ENCODE assay signal across 14 mouse cellular contexts in genomic region chr4:134581365-134581764, GRCm38 (mm10). TPM values are rescaled to one million over a fixed set of nuclear protein-coding genes. Genes with fewer than 3 reads are reported as not detected.
DNase-seq lines count a peak whose midpoint lies in the region; ATAC-seq lines count a peak whose summit lies in the region.
"Had no signal": no experiment of that assay in that cellular context is flagged by ENCODE, and none has a peak within 500 bp of the region (broad histone marks: within the 10 kb centered on the region; RNA-seq: fewer than 3 reads in every experiment).

No protein-coding gene starts in this region.

- H3K27me3 ChIP-seq in embryonic facial prominence, embryonic 13.5 days: no peaks in the 10 kb centered on the region
- no peaks in the 10 kb centered on the region for H3K27me3 ChIP-seq in forebrain, embryonic 13.5 days
- no peaks in the 10 kb centered on the region for H3K27me3 ChIP-seq in hindbrain, embryonic 16.5 days (replicated peaks; ENCODE audit: control insufficient read depth, insufficient read depth, low read length)

- H3K9ac ChIP-seq in embryonic facial prominence, embryonic 13.5 days: 0 out of 2 replicates have a peak overlapping the region, but pooled peaks have one; percentile 6
- no peak overlapping the region for H3K9ac ChIP-seq in forebrain, embryonic 13.5 days
- H3K9ac ChIP-seq in hindbrain, embryonic 16.5 days (ENCODE audit: low read depth, low read length): no peak overlapping the region
- H3K9ac ChIP-seq: lung, embryonic 14.5 days had no signal

- ATAC-seq in embryonic facial prominence, embryonic 13.5 days (ENCODE audit: insufficient number of reproducible peaks, insufficient read depth, low FRiP score, low TSS enrichment, low read depth): no peak
- 0 out of 2 replicates have a peak, but pooled peaks have one; percentile 29 for ATAC-seq in forebrain, embryonic 13.5 days
- ATAC-seq in hindbrain, embryonic 16.5 days: peak; percentile 25; the same call in 1 of the 2 replicates
- ATAC-seq in monocyte, adult 5-6 weeks (replicated peaks; ENCODE audit: insufficient number of reproducible peaks, low FRiP score, low TSS enrichment, poor library complexity, severe bottlenecking): no peak
- ATAC-seq: CD4-positive, CD25-positive, alpha-beta regulatory T cell, adult 4 months had no signal

- intact Hi-C loops in left cerebral cortex, postnatal 4 days (cut with DNase I): no loop called here
- intact Hi-C loops in left cerebral cortex, postnatal 25 days (cut with DNase I): loop anchor here (5.0 kb wide), 1 partner anchor 46 kb away; no protein-coding TSS in a partner anchor

- DNase-seq in left cerebral cortex, postnatal 4 days: peak; percentile 79
- DNase-seq in left cerebral cortex, postnatal 25 days (ENCODE audit: low spot score in 2 of 2): no peak
- DNase-seq in frontal cortex, adult 2 months (ENCODE audit: extremely low spot score in 1 of 2, low spot score in 1 of 2): no peak
- no peak for DNase-seq in adrenal gland, postnatal 25 days
- DNase-seq: adrenal gland, adult 8-10 months; cerebellum, adult 8-10 months; gastrocnemius, postnatal 25 days; kidney, adult 8-10 months; lung, embryonic 14.5 days had no signal

- H3K4me1 ChIP-seq in embryonic facial prominence, embryonic 13.5 days: peaks cover 37% of the 10 kb centered on the region
- H3K4me1 ChIP-seq in forebrain, embryonic 13.5 days: peaks cover 39% of the 10 kb centered on the region
- H3K4me1 ChIP-seq in hindbrain, embryonic 16.5 days (ENCODE audit: control insufficient read depth, insufficient read depth, low read depth, low read length): peaks cover 28% of the 10 kb centered on the region

- no peaks in the 10 kb centered on the region for H3K9me3 ChIP-seq in embryonic facial prominence, embryonic 13.5 days
- H3K9me3 ChIP-seq in forebrain, embryonic 13.5 days (replicated peaks): no peaks in the 10 kb centered on the region
- no peaks in the 10 kb centered on the region for H3K9me3 ChIP-seq in hindbrain, embryonic 16.5 days (ENCODE audit: control insufficient read depth, low read length)

- no peak overlapping the region for H3K4me2 ChIP-seq in embryonic facial prominence, embryonic 13.5 days
- H3K4me2 ChIP-seq in forebrain, embryonic 13.5 days: no peak overlapping the region
- H3K4me2 ChIP-seq in hindbrain, embryonic 16.5 days (ENCODE audit: low read length): no peak overlapping the region
- H3K4me2 ChIP-seq: lung, embryonic 14.5 days had no signal

- 42% methylated on average over 8 of the region's 8 CpGs for WGBS in embryonic facial prominence, embryonic 13.5 days
- WGBS in forebrain, embryonic 13.5 days: 54% methylated on average over 8 of the region's 8 CpGs
- whole genome bisulfite sequencing in hindbrain, embryonic 16.5 days: 41% methylated on average over 8 of the region's 8 CpGs

- 0 out of 2 replicates have a peak overlapping the region, but pooled peaks have one; percentile 23 for H3K27ac ChIP-seq in embryonic facial prominence, embryonic 13.5 days
- peak overlapping the region; percentile 76 for H3K27ac ChIP-seq in forebrain, embryonic 13.5 days
- peak overlapping the region; percentile 68 for H3K27ac ChIP-seq in hindbrain, embryonic 16.5 days (ENCODE audit: low read depth, low read length)

- H3K4me3 ChIP-seq in embryonic facial prominence, embryonic 13.5 days: no peak overlapping the region
- H3K4me3 ChIP-seq in forebrain, embryonic 13.5 days: no peak overlapping the region
- H3K4me3 ChIP-seq in hindbrain, embryonic 16.5 days (ENCODE audit: low read length): no peak overlapping the region

- no peaks in the 10 kb centered on the region for H3K36me3 ChIP-seq in embryonic facial prominence, embryonic 13.5 days
- H3K36me3 ChIP-seq in forebrain, embryonic 13.5 days (ENCODE audit: poor library complexity, severe bottlenecking): no peaks in the 10 kb centered on the region
- no peaks in the 10 kb centered on the region for H3K36me3 ChIP-seq in hindbrain, embryonic 16.5 days (ENCODE audit: control insufficient read depth, insufficient read depth, low read length)

RNA-seq across cellular contexts. Expression of gene Selenon, which starts 29.4 kb away (rescaled TPM):
- total RNA-seq in left cerebral cortex, postnatal 4 days (2021): 10 to 100 TPM; 30.2 to 30.4 TPM
- total RNA-seq in left cerebral cortex, postnatal 25 days (2021): 10 to 100 TPM; 18.6 to 20.9 TPM
- 15.4 and 16.2 TPM in 2 replicates for polyA plus RNA-seq in embryonic facial prominence, embryonic 13.5 days (2015; fragmentation: Nextera tagmentation; extraction: Ambion mirVana)
- polyA plus RNA-seq in forebrain, embryonic 13.5 days (2015; fragmentation: Nextera tagmentation; extraction: Ambion mirVana): 9.3 and 11.1 TPM in 2 replicates
- 6.7 and 7.0 TPM in 2 replicates for polyA plus RNA-seq in hindbrain, embryonic 16.5 days (2015; fragmentation: Nextera tagmentation; extraction: Ambion mirVana)
- total RNA-seq in monocyte, adult 5-6 weeks (2017): 13.0 to 27.3 TPM (median 15.4 TPM) in 3 replicates
- 16.4 and 19.4 TPM in 2 replicates for polyA plus RNA-seq in frontal cortex, adult 2 months (2012; rRNA removed)
- 30.5 and 35.2 TPM in 2 replicates for total RNA-seq in adrenal gland, postnatal 25 days (2021)

RNA-seq across cellular contexts. Expression of gene Mtfr1l, which starts 46.2 kb away (rescaled TPM):
- 100 to 1,000 TPM in 1 of 2 experiments, 10 to 100 TPM in 1; 99.4 to 102 TPM for total RNA-seq in left cerebral cortex, postnatal 4 days (2021)
- total RNA-seq in left cerebral cortex, postnatal 25 days (2021): 10 to 100 TPM; 60.2 to 60.7 TPM
- polyA plus RNA-seq in embryonic facial prominence, embryonic 13.5 days (2015; fragmentation: Nextera tagmentation; extraction: Ambion mirVana): 129 and 130 TPM in 2 replicates
- 132 and 139 TPM in 2 replicates for polyA plus RNA-seq in forebrain, embryonic 13.5 days (2015; fragmentation: Nextera tagmentation; extraction: Ambion mirVana)
- polyA plus RNA-seq in hindbrain, embryonic 16.5 days (2015; fragmentation: Nextera tagmentation; extraction: Ambion mirVana): 176 and 182 TPM in 2 replicates
- 35.4 to 39.0 TPM (median 37.6 TPM) in 3 replicates for total RNA-seq in monocyte, adult 5-6 weeks (2017)
- polyA plus RNA-seq in frontal cortex, adult 2 months (2012; rRNA removed): 135 and 139 TPM in 2 replicates
- total RNA-seq in adrenal gland, postnatal 25 days (2021): 118 and 130 TPM in 2 replicates

Comparison
In these comparisons a context has a peak if more than half of its experiments do, and no peak if none do; other contexts are left out.
1. ATAC-seq: peak in forebrain, embryonic 13.5 days (single experiment) and hindbrain, embryonic 16.5 days (single experiment); none in embryonic facial prominence, embryonic 13.5 days (single experiment) and monocyte, adult 5-6 weeks (single experiment).
2. H3K27ac ChIP-seq: peak in every context shown above with its lines; median percentile 76 in forebrain, embryonic 13.5 days; 68 in hindbrain, embryonic 16.5 days; 23 in embryonic facial prominence, embryonic 13.5 days.